Mouse (Mus musculus) colon, adult 2 months (tissue): ENCODE results near the gene Tnfsf13b. TPM values are rescaled to one million over a fixed set of nuclear protein-coding genes. Genes with fewer than 3 reads are reported as not detected.

Source experiments
- polyA plus RNA-seq: library from polyadenylated mRNA; depleted of rRNA; stranded (reverse); fragments of >200 nt; gene quantifications from 2 replicates; pipeline ENCODE4 v1.2.3, GENCODE M21; 2012; rRNA removed

Gene Tnfsf13b
- 8.6 and 9.3 TPM in 2 replicates for polyA plus RNA-seq

DNA sequence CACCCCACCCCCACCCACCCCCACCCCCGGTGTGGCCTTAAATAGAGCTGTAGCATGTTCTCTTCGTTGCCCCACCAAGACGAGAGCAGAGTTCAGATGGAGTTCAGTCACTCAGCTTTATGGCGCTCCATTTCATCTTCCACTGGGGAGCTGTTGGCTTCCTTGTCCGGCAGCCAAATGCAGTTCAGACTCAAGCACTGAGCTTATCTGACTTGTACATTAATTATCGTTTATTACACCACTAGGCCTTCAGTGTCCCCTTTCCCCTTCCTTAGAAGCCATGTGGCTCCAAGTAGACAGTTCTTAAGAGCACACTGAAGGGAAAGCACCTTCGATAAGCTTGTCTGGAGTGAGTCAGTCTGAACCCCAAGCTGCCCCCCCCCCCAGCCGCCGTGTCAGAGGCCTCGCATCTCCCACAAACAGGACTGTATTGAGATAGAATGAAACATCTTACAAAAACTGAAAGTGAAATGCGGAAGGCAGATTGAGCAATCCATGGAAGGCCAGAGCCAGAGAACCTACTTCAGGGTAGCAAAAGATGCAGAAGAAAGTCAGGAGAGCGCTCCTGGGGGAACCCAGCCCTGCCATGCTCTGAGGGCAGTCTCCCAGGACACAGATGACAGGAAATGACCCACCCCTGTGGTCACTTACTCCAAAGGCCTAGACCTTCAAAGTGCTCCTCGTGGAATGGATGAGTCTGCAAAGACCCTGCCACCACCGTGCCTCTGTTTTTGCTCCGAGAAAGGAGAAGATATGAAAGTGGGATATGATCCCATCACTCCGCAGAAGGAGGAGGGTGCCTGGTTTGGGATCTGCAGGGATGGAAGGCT is at the start of gene Tnfsf13b:
Tnfsf13b (plus strand) TSS at position 312 of the 830 bp plus-strand sequence.

GRCm38 (mm10) chr8:9977573-9978314 is 28.5 kb upstream of the Tnfsf13b start, which contains the start of the genes Lig4 and Abhd13:
Lig4 (minus strand) TSS chr8:9977686.
Abhd13 (plus strand) TSS chr8:9977707.

Other genes with a start within 250 kb of the Tnfsf13b start
- 2.8 and 3.2 TPM in 2 replicates for gene Fam155a, start 235.3 kb upstream of the Tnfsf13b start, polyA plus RNA-seq
- not detected in 2 replicates for gene Gm10217, start 142.2 kb upstream of the Tnfsf13b start, polyA plus RNA-seq
- 1.6 and 1.9 TPM in 2 replicates for gene Lig4, start 28.8 kb upstream of the Tnfsf13b start, polyA plus RNA-seq
- 5.4 and 6.3 TPM in 2 replicates for gene Abhd13, start 28.8 kb upstream of the Tnfsf13b start, polyA plus RNA-seq
- gene Myo16, start 147.4 kb downstream of the Tnfsf13b start, polyA plus RNA-seq, result 0.27 and 0.29 TPM in 2 replicates